Mouse (Mus musculus) spleen, embryonic (tissue): Measurements from ENCODE around the gene Lpin1.

Experiments used
- CTCF ChIA-PET: fragments of 350-600 bp; sonication (Branson Sonifier 250); formaldehyde crosslinking; loops from one replicate; lab custom pipeline; 2022; lab: Charles Lee

The Lpin1 gene

DNA sequence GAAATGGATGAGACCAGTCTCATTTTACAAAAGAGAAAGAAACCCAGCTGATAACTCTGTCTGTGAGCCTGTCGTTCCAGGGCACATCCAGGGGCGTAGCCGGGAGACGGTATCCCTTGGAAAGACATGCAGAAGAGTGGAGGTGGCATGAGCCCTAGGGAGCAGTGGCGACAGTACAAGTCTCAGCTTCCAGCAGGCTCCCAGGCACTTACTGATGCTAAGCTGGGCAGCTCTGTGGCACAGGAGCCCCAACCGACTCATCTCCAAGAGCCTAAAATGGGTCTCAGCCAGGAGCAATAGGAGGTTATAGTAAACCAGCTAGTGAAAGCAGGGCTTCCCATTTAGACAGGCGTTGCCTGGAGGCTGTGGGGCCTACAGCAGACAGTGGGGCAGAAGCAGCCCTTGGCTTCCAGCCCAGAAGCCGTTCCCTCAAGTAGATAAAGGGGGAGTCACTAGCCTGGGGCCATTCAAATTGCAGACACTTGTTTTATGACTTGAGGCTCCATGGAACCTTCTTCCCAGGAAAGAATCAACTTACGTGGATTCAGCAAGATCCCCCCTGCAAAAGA, 33.0 kb downstream of the Lpin1 start:
- CTCF ChIA-PET: no interaction called here

DNA sequence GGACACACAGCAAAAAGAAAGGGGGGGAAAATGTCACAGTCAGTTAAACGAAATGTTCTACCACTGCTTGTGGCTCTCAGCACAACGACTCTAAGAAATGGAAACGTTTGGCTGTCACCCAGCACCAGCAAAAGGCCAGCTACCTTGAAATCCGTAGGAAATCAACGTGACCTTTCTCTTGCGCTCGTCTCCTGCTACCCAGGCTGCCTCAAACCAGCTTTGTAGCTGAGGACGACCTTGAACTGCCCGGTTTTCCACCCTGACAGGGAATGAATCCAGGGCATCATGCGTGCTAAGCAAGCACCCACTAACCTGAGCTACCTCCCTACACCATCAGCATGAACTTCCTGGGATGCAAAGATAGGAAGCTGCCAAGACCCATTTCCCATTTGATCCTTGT, 39.5 kb downstream of the Lpin1 start:
- CTCF ChIA-PET: no interaction called here

DNA sequence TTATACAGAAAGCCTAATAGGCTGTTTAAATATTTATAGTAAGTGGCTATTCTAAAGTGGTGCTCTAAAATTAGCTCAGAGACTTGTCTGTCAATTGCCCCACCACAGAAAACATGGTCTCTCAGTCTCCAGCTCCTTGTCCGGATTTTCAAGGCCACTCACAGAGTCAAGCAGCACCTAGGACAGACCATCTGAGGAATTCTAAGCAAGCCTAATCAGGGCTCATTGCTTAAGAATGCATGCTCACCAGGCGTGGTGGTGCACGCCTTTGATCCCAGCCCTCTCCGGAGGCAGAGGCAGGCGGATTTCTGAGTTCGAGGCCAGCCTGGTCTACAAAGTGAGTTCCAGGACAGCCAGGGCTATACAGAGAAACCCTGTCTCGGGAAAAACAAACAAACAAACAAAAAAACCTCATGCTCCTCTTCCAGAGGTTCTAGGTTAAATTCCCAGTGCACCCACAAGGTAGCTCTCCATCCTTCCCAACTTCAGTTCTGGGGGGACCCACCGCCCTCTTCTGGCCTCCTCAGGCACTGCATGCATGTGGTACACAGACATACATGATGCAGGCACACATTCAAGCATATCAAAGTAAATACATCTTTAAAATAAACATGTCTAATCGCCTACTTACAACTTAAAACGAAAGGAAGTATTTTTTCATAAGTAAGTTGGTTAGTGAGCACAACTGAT, 40.2 kb downstream of the Lpin1 start:
- CTCF ChIA-PET: no interaction called here

DNA sequence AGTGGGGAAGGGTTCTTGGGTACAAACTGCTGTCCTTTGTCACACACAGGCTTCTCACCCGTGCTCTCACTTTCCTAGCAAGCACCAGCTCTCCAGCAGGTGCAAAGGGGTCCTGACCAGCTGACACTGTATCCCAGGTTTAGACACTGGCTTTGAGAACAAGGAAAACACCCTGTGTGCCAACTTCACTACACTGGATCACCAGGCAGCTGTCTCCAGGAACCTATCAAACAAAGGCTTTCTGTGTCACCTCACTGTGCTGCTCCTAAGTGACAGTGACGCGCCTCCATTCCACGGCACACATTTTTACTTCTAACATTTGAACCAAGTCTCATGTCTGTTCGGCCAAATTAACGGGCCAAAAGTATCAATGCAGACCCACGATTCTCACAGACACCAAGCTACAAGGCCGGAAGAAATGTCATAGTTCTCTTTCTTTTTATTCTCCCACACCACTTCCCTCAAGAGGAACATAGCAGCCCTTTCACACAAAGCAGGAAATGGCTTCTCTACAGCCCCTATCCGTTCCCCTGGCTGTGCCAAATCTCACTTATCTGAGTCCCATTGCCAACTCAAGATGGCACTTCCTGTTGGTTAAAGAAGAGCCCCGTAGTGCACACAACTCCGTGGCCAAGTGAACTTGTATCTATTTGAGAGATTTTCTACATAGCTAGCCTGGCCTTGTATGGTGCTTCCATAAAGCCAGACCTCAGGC, 41.7 kb downstream of the Lpin1 start:
- CTCF ChIA-PET: interaction anchor here (0.7 to 1.4 kb wide), 5 partner anchors 20 to 687 kb away, joined by 3 to 7 read pairs (median 3); no protein-coding TSS in a partner anchor

DNA sequence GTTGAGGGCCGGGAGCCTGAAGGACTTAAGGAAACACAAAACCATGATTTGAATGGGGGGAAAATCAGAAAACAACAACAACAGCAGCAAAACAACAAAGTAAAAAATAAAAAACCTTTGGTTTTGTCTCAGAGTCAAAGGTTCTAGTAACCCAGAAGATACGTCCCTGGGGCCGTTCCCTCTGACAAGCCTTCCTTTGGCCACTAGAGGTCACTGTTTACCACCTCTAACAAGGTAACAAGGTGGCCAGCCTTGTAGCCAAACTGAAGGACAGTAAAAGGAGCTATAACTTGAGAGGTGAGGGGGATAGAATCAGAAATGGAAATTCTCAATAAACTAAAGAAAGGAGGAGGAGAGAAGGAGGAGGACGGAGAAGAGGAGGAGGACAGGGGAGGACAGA, 42.3 kb downstream of the Lpin1 start:
- CTCF ChIA-PET: interaction anchor here (0.9 to 1.4 kb wide), 4 partner anchors 21 to 76 kb away, joined by 3 to 7 read pairs (median 4); no protein-coding TSS in a partner anchor

DNA sequence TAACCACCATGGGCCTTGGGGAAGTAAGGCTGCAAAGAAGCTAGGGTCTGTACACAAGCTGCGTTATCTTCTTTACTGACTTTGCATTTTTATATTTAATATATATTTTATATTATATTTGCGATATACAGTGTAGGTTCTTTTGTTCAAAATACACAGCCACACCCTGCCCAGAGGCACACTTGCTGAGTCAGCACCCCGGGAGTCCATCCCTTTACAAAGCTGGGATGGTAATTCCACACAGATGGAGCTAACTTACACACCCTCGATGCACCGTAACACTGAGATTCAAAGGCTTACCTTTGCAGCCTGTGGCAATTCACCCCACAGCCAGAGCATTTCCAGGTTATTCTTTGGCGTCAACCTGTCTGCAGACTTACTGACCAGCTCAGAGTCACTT, 42.7 kb downstream of the Lpin1 start:
- CTCF ChIA-PET: interaction anchor here (1.0 to 1.4 kb wide), 3 partner anchors 21 to 77 kb away, joined by 3 to 4 read pairs (median 3); no protein-coding TSS in a partner anchor

DNA sequence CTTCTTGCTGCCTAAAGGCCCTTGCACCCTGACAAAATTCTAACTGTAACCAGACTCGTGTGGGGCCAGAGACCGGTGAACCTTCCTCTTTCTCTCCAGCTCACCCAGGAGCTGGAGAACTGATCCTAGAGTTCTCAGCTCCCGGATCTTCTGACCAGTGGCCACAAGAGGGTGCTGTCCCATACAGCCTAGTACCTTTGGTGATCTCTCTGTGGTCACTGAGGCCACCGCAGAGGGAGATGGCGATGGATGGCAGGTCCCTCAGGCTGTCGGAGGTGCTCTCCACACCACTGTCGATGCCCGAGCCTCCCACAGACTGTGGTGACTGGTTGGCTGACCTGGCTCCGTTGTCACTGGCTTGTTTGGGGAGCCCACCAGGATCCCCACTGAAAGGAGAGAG, 47.3 kb downstream of the Lpin1 start:
- CTCF ChIA-PET: no interaction called here

DNA sequence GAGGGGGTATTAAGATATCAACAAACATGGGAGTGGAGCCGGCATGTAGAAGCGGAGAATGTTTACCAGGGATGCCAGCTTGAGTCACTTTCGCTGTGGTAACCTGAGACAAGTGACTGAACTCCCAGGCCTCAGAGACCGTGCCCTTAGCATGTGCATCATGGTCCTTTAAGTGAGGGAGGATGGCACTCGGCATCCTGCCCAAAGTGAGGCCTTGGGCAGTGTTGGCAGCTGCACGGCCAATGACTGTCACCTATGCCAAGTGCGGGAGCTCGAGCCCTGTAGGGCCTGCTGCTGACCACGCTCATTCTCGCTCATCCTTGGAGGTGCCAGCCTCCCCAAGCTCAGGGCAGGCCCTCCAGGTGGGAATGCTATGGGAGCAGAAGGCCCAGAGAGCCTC, 48.1 kb downstream of the Lpin1 start:
- CTCF ChIA-PET: no interaction called here

DNA sequence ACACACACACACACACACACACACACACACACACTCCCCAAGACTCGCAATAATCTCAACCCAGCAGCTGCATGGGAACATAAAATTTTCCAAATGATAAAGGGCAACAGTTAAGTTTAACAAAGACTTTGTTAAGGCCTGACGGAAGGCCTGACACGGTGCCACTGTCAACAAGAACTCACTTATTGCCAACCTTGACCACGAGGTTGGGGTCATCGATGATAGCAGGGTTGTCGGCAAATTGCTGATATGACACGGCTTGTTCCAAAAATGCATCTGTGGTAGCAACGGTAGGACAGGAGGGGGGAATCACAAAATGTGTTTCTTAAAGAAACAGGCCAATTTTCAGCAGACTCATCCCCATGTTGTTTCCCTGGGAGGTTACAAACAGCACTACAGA, 48.6 kb downstream of the Lpin1 start:
- CTCF ChIA-PET: no interaction called here

DNA sequence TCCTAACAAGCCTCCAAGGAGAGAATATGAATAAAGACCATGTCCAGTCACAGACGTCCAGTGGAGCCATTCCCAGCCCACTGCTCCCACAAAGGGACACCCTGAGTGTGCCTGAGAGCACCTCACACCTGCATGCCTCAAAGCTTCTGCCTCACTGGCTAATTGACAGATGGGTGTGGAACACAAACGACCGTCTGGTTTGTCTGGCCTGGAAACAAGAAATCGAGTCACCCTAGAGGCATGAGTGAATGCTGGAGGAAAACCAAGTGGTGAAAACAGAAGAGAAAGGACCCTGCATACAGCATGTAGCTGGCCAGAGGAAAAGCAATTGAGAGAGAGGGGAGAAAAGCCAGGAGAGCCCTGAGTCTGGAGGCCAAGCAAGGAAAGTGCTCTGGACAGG, 53.5 kb downstream of the Lpin1 start:
- CTCF ChIA-PET: no interaction called here

DNA sequence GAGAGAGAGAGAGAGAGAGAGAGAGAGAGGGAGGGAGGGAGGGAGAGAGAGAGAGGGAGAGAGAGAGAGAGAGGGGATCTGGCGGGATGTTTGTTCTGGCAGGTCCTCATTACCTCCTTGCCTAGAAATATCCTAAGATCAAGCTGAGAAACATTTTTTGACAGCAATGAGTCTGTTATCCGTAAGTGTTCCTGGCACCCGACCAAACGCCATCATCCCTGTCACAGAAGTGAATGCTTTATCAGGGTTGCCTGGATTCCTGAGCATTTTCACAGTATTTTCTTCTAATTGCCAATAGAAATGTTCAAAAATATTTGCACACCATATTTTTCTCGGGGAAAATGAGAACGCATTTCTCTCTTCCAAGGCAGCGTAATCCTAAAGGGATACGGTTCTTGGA, 56.6 kb downstream of the Lpin1 start:
- CTCF ChIA-PET: no interaction called here

DNA sequence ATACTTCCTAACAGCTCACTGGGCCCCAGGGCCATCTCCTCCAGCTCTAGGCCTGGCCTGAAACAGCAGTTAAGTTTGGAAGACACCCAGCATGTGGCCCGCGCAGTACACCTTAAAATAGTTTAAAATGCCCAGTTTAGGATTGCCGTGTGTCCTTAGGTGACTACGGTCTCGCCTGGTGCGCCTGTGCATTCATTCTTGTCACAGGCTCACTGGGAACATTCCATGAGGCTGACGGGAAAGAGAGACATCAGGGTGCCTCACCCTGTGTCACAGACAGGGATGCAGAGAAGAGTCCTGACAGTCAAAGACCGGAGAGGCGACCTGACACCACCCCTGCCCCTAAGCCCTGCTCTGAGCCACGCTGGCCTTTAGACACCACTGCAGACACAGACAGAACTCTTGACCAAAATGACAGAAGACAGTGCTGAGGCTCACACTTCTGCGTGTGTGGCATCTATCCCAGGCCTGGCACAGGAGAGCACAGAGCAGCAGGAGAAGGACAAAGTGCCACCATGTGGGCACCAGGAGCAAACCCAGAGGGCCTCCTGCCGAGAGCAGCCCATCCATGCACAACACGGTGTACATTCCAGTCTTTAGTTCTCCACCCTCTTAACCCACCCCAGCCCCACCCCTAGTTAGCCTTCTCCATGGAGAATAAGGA, 58.5 kb downstream of the Lpin1 start:
- CTCF ChIA-PET: no interaction called here

DNA sequence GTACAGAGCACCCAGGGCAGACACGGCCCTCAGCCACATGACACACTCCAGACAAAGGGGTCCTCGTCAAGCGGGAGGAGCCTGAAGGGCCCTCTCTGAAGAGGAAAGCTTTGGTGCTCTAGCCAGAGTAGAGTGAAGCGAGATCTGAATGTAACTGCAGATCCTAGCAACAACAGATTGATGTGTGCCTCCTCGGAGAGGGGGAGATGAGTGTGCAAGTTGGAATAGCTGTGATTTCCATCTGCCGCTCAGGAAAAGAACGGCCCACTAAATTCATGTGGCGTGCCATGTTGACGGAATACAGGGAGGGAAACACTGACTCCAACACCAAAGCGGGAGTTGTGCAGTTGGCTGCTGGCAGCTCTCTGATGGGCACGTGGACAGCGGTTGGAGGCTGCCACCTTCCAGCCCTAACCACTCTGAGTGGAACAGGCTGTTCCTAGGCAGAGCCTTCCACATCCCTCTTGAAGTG, 59.7 kb downstream of the Lpin1 start:
- CTCF ChIA-PET: interaction anchor here (0.6 kb wide), 1 partner anchor 85 kb away, joined by 3 read pairs; no protein-coding TSS in a partner anchor

DNA sequence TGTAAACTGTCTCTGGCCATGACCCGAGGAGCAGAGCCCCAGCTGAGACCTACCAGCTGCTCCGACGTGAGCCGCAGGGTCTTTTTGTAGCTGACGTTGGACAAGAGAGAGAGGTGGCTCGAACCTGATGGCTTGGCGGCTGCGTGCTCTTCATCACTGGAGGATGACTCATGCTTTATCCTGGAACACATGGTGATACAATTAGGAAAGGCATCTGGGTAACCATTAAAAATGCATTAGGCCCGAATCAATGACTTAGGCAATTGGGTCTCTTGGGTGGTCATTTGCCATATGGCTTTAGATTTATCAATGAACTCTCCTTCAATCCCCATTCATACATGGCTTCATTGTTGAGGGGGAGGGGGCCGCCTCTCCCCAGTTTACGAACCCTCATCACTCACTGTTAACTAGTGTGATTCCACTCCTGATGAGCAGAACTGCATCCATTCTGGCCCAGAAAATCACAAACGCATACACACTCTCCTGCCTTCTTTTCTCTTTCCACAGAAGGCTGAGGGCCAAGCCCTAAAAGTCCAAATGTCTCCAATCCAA, 61.9 kb downstream of the Lpin1 start:
- CTCF ChIA-PET: no interaction called here

DNA sequence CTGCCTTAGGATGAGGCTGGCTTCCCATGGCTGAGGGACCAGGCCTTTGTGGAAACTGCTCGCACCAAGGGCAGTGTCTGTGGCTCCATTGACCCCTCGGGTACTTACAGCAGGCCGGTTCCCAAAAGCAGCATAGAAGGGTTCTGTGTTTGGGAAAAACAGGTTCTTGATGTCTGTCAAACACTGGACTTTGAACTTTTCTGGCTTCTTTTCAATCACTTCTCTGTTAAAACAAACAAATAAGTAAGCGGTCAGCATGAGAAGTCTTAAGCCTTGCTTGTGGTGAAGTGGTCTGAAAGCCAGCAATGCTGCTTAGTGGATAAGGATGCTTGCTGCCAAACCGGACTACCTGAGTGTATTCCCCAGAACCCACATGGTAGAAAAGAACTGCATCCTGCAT, 69.2 kb downstream of the Lpin1 start:
- CTCF ChIA-PET: no interaction called here

DNA sequence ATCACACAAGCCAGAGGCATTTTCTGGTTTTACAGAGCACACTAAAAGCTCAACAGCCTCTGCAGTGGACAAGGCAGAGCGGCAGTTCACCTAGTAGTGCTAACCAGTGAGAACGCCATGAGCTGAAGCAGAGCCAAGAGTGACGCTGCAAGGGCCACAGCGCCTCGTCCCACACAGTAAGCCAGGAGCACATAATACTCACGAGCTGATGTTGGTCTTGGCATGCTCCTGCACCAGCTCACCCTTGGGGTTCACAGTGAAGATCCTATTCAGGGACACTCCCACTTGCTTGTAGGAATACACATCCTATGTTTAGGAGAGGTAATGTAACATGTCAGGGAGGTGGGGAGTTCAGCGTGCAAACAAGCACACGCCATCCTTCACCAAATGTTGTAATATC, 70.1 kb downstream of the Lpin1 start:
- CTCF ChIA-PET: no interaction called here

DNA sequence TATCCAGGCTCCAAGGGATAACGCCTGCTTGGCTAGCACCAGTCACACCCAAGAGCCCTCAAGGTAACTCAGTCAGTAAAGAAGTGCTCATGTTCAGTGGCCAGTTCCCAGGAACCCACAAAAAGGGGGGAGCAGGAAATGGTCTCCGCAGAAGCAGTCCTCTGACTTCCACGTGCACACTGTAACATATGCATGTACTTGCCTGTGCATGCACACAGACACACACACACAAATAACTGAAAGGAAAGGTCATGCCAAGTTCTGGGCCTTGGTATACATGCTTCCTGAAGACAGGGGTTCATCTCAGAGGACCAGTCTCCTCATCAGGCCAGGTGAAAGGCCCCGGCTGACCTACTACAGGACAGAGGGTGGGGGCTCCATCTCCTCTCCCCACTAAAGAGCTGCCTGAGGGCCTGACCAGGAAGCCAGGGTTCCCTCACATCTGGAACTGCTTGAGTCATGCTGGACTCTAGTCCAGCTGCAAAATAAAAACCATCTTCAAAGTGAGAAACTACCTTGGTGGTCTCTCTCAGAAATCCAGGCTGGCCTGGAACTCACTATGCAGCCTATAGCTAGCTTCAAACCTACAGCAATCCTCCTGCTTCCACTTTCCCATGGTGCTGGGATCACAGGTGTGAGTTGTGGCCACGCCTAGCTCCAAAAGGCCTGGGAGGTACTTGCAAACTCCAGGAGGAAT, 70.7 kb downstream of the Lpin1 start:
- CTCF ChIA-PET: no interaction called here

DNA sequence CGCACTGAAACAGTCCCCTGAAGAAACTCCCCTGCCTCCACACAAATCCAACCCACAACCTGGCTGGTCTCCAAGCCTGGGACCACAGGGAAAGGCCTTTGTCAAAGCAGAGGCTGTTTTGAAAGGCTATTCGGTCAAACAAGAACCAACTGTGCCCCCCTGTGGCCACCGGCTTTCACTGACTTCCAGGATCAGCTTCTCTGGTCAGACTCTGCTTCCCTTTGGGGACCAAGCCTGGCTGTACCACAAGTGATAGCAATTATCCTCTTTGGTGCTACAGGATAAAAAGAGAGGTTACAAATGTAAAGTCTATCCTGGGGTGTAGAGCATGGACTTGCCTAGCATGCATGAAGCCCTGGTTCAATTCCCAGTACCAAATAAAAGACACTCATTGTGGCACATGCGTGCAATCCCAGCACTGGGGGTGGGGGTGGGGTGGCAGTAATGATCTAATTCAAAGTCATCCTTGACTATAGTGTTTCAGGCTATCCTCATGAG, 77.4 kb downstream of the Lpin1 start:
- CTCF ChIA-PET: interaction anchor here (0.5 to 2.4 kb wide), 4 partner anchors 48 to 997 kb away, joined by 3 to 6 read pairs (median 4); no protein-coding TSS in a partner anchor

DNA sequence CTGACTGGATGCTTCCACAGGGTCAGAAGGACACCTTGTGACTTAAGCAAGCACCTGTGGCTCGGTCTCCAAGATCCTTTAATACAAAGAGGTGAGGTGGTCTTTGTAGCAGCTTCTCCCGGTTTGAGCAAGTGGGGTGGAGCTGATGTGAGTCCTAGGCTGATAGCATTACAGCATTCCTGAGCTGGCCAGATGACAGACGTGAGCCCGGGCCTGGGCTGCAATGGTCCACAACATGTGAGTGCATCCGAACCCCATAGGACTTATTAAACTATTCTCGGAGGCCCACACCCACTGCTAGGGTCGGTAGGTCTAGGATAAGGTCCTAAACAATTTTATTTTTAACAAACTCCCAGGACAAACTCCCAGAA, 77.9 kb downstream of the Lpin1 start:
- CTCF ChIA-PET: interaction anchor here (0.5 to 0.9 kb wide), 3 partner anchors 47 to 630 kb away, joined by 3 to 5 read pairs (median 4); no protein-coding TSS in a partner anchor
